Mouse (Mus musculus): Measurements from ENCODE around the gene Sucnr1.

The Sucnr1 gene

GRCm38 (mm10) chr3:60111889-60112646, 30.4 kb downstream of the Sucnr1 start:
- peak; percentile 76 for DNase-seq (ENCODE audit: low read depth, low spot score)

GRCm38 (mm10) chr3:60114571-60114970, 32.9 kb downstream of the Sucnr1 start:
- no peak for DNase-seq (ENCODE audit: low read depth, low spot score)

- DNase-seq (ENCODE audit: low read depth, low spot score), result no peak
Observed at GRCm38 (mm10) chr3:60121449-60121848, 39.8 kb downstream of the Sucnr1 start.

GRCm38 (mm10) chr3:60123859-60124794, 42.5 kb downstream of the Sucnr1 start:
- DNase-seq (ENCODE audit: low read depth, low spot score), result peak; percentile 90

- no peak for DNase-seq (ENCODE audit: low read depth, low spot score)
Observed at GRCm38 (mm10) chr3:60126564-60126963, 44.9 kb downstream of the Sucnr1 start.

GRCm38 (mm10) chr3:60128282-60128681, 46.6 kb downstream of the Sucnr1 start:
- DNase-seq (ENCODE audit: low read depth, low spot score), result no peak

GRCm38 (mm10) chr3:60135801-60136200, 54.1 kb downstream of the Sucnr1 start:
- peak; percentile 32 for DNase-seq (ENCODE audit: low read depth, low spot score)
